In the genomic region with DNA sequence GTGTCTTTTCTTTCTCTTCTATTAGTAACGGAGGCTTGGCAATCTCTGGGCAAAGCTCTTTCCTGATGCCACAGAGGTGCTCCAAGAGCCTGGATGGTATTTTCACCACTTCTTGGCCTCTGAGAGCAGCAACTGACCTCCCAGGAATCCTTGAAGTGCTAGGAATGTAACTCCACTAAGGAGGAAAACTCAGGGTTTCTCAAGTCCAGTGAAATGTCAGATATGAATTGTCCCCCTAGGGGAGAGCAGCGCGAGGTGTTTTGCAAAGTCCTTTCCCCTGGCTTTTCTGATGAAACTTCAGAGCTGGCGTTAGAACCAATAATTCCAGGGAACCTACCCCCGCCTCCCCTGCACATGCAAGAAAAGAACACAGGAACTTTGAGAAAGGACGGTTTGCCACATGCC, we compare ENCODE assay signal across 8 mouse cellular contexts. TPM values are rescaled to one million over a fixed set of nuclear protein-coding genes. Genes with fewer than 3 reads are reported as not detected.
DNase-seq lines count a peak whose midpoint lies in the region; ATAC-seq lines count a peak whose summit lies in the region.

No protein-coding gene starts in this region.

- WGBS in heart, embryonic 14.5 days = 17% methylated on average over 6 of the region's 6 CpGs
- WGBS in intestine, embryonic 14.5 days = 35% methylated on average over 6 of the region's 6 CpGs
- 21% methylated on average over 6 of the region's 6 CpGs for WGBS in lung, embryonic 15.5 days

- H3K9ac ChIP-seq in heart, embryonic 14.5 days (ENCODE audit: low read length) = peak overlapping the region; percentile 22; the same call in 1 of the 2 replicates
- H3K9ac ChIP-seq in intestine, embryonic 14.5 days (ENCODE audit: low read length) = no peak overlapping the region
- H3K9ac ChIP-seq in lung, embryonic 15.5 days = no peak overlapping the region

- peak overlapping the region in 1 of 2 experiments; percentile 30; a peak in 2 of 4 replicates for H3K27ac ChIP-seq in heart, embryonic 14.5 days (replicated peaks in 1 of 2; ENCODE audit: control insufficient read depth in 1 of 2, insufficient read depth in 1 of 2, low read depth in 2 of 2, low read length in 2 of 2)
- H3K27ac ChIP-seq in intestine, embryonic 14.5 days (ENCODE audit: low read depth) = no peak overlapping the region
- H3K27ac ChIP-seq in lung, embryonic 15.5 days = peak overlapping the region; percentile 81

- peak overlapping the region; percentile 55 for H3K4me2 ChIP-seq in heart, embryonic 14.5 days (ENCODE audit: low read length)
- peak overlapping the region; percentile 30 for H3K4me2 ChIP-seq in intestine, embryonic 14.5 days (ENCODE audit: low read length)
- peak overlapping the region; percentile 49 for H3K4me2 ChIP-seq in lung, embryonic 15.5 days

- H3K36me3 ChIP-seq in heart, embryonic 14.5 days (ENCODE audit: control insufficient read depth, insufficient read depth, low read length) = no peaks in the 10 kb centered on the region
- no peaks in the 10 kb centered on the region for H3K36me3 ChIP-seq in intestine, embryonic 14.5 days (ENCODE audit: control insufficient read depth, insufficient read depth, low read length)
- no peaks in the 10 kb centered on the region for H3K36me3 ChIP-seq in lung, embryonic 15.5 days

- H3K4me1 ChIP-seq in heart, embryonic 14.5 days (ENCODE audit: control insufficient read depth in 2 of 2, insufficient read depth in 2 of 2, low read length in 2 of 2) = peaks cover 12 to 21% of the 10 kb centered on the region in 2 experiments
- H3K4me1 ChIP-seq in intestine, embryonic 14.5 days (replicated peaks; ENCODE audit: control insufficient read depth, insufficient read depth, low read length) = peaks cover 11% of the 10 kb centered on the region
- peaks cover 35% of the 10 kb centered on the region for H3K4me1 ChIP-seq in lung, embryonic 15.5 days

- no peaks in the 10 kb centered on the region for H3K27me3 ChIP-seq in heart, embryonic 14.5 days (ENCODE audit: control insufficient read depth, insufficient read depth, low read length)
- H3K27me3 ChIP-seq in intestine, embryonic 14.5 days (replicated peaks; ENCODE audit: control insufficient read depth, insufficient read depth, low read length) = no peaks in the 10 kb centered on the region
- H3K27me3 ChIP-seq in lung, embryonic 15.5 days = no peaks in the 10 kb centered on the region

- DNase-seq in heart, adult 9 months (ENCODE audit: low spot score in 2 of 2) = no peak
- DNase-seq in Muller cell, postnatal 12 days (ENCODE audit: inconsistent ontology term) = peak; percentile 37
- DNase-seq in intestine, embryonic 14.5 days (ENCODE audit: low spot score) = no peak
- no peak for DNase-seq in thymus, postnatal 25 days
- DNase-seq in right cerebral cortex, postnatal 36 days (ENCODE audit: low spot score in 2 of 2) = no peak

- H3K4me3 ChIP-seq in heart, embryonic 14.5 days (ENCODE audit: control insufficient read depth in 1 of 2, insufficient read depth in 1 of 2, low read depth in 1 of 2, low read length in 2 of 2) = 0 out of 4 replicates have a peak overlapping the region, but pooled peaks of 1 of the 2 experiments have one; percentile 8
- H3K4me3 ChIP-seq in intestine, embryonic 14.5 days (ENCODE audit: low read depth, low read length) = no peak overlapping the region
- peak overlapping the region; percentile 14; the same call in 1 of the 2 replicates for H3K4me3 ChIP-seq in lung, embryonic 15.5 days

- ATAC-seq in heart, embryonic 14.5 days (ENCODE audit: insufficient number of reproducible peaks, insufficient read depth, low FRiP score, low read depth) = no peak
- ATAC-seq in intestine, embryonic 14.5 days (replicated peaks; ENCODE audit: low FRiP score, low TSS enrichment, low read depth) = no peak
- no peak for ATAC-seq in lung, embryonic 15.5 days (ENCODE audit: borderline replicate concordance, extremely low read depth, low FRiP score, low TSS enrichment)
- ATAC-seq in megakaryocyte-erythroid progenitor cell, adult 5-6 weeks (replicated peaks; ENCODE audit: low FRiP score, low TSS enrichment, poor library complexity, severe bottlenecking) = no peak

- H3K9me3 ChIP-seq in heart, embryonic 14.5 days (ENCODE audit: control insufficient read depth, low read length) = no peaks in the 10 kb centered on the region
- H3K9me3 ChIP-seq in intestine, embryonic 14.5 days (ENCODE audit: control insufficient read depth, low read length) = no peaks in the 10 kb centered on the region
- no peaks in the 10 kb centered on the region for H3K9me3 ChIP-seq in lung, embryonic 15.5 days

RNA-seq across cellular contexts. Expression of gene Pptc7, which starts 3.7 kb away (rescaled TPM):
- 13.0 and 16.3 TPM in 2 replicates for polyA plus RNA-seq in heart, embryonic 14.5 days (2014; fragmentation: Nextera tagmentation; extraction: Ambion mirVana)
- 10.2 and 10.8 TPM in 2 replicates for polyA plus RNA-seq in intestine, embryonic 14.5 days (2014; fragmentation: Nextera tagmentation; extraction: Ambion mirVana)
- polyA plus RNA-seq in lung, embryonic 15.5 days (2015; fragmentation: Nextera tagmentation; extraction: Ambion mirVana) = 7.6 and 8.7 TPM in 2 replicates
- total RNA-seq in megakaryocyte-erythroid progenitor cell, adult 5-6 weeks (2014; fragmentation: Nextera tagmentation) = 14.4 and 15.5 TPM in 2 replicates
- total RNA-seq in megakaryocyte-erythroid progenitor cell, adult 5-6 weeks (2017) = 10.4 and 11.3 TPM in 2 replicates

RNA-seq across cellular contexts. Expression of gene Tctn1, which starts 16.2 kb away (rescaled TPM):
- 3.4 and 3.7 TPM in 2 replicates for polyA plus RNA-seq in heart, embryonic 14.5 days (2014; fragmentation: Nextera tagmentation; extraction: Ambion mirVana)
- polyA plus RNA-seq in intestine, embryonic 14.5 days (2014; fragmentation: Nextera tagmentation; extraction: Ambion mirVana) = 4.2 and 4.4 TPM in 2 replicates
- polyA plus RNA-seq in lung, embryonic 15.5 days (2015; fragmentation: Nextera tagmentation; extraction: Ambion mirVana) = 6.3 and 7.0 TPM in 2 replicates
- 7.6 and 10.4 TPM in 2 replicates for total RNA-seq in megakaryocyte-erythroid progenitor cell, adult 5-6 weeks (2014; fragmentation: Nextera tagmentation)
- total RNA-seq in megakaryocyte-erythroid progenitor cell, adult 5-6 weeks (2017) = 2.5 and 4.2 TPM in 2 replicates
